Mouse (Mus musculus): ENCODE data around the gene Sertad4. TPM values are rescaled to one million over a fixed set of nuclear protein-coding genes. Genes with fewer than 3 reads are reported as not detected.

Gene Sertad4
- 10.0 and 20.0 TPM in 2 replicates for polyA plus RNA-seq (2015; fragmentation: Nextera tagmentation; extraction: Ambion mirVana)

- Histone ChIP-seq H3K27ac (ENCODE audit: low read length) (peak within 1 kb of the TSS; percentile 93), H3K9me3 (ENCODE audit: low read length) (no peaks in the 10 kb centered on the region), H3K36me3 (ENCODE audit: insufficient read depth, low read length) (no peaks in the 10 kb centered on the region), H3K27me3 (ENCODE audit: insufficient read depth, low read length) (peaks cover 9% of the 10 kb centered on the region), H3K4me2 (replicated peaks; ENCODE audit: low read depth, low read length) (peak within 1 kb of the TSS; percentile 93), H3K4me1 (ENCODE audit: insufficient read depth, low read length) (peaks cover 38% of the 10 kb centered on the region), H3K9ac (replicated peaks; ENCODE audit: low read length) (peak within 1 kb of the TSS; percentile 91), H3K4me3 (ENCODE audit: low read length) (peak within 1 kb of the TSS; percentile 80)
- under 1% methylated on average over 57 of the region's 75 CpGs for WGBS
- ATAC-seq (ENCODE audit: low FRiP score, low TSS enrichment): peak; percentile 82
Measured at GRCm38 (mm10) chr1:192855474-192856230, at the start of gene Sertad4. Gene Sertad4, minus strand, starts transcription at chr1:192855756.

- no peaks in the 10 kb centered on the region for H3K27me3 ChIP-seq (ENCODE audit: insufficient read depth, low read length)
- H3K27ac ChIP-seq (ENCODE audit: low read length): 0 out of 2 replicates have a peak overlapping the region, but pooled peaks have one; percentile 50
- no peaks in the 10 kb centered on the region for H3K9me3 ChIP-seq (ENCODE audit: low read length)
- peaks cover 15% of the 10 kb centered on the region for H3K4me1 ChIP-seq (ENCODE audit: insufficient read depth, low read length)
- no peak overlapping the region for H3K9ac ChIP-seq (replicated peaks; ENCODE audit: low read length)
- no peak for ATAC-seq (ENCODE audit: low FRiP score, low TSS enrichment)
- 49% methylated on average over 2 of the region's 2 CpGs for WGBS
- no peak overlapping the region for H3K4me3 ChIP-seq (ENCODE audit: low read length)
- no peak overlapping the region for H3K4me2 ChIP-seq (replicated peaks; ENCODE audit: low read depth, low read length)
- no peaks in the 10 kb centered on the region for H3K36me3 ChIP-seq (ENCODE audit: insufficient read depth, low read length)
Measured at GRCm38 (mm10) chr1:192901516-192901915, 46.0 kb upstream of the Sertad4 start.

GRCm38 (mm10) chr1:192900913-192901312 lies 45.4 kb upstream of the Sertad4 start:
- Histone ChIP-seq H3K4me3 (ENCODE audit: low read length) (no peak overlapping the region), H3K27ac (ENCODE audit: low read length) (peak overlapping the region; percentile 76), H3K9ac (replicated peaks; ENCODE audit: low read length) (no peak overlapping the region), H3K9me3 (ENCODE audit: low read length) (no peaks in the 10 kb centered on the region), H3K4me1 (ENCODE audit: insufficient read depth, low read length) (peaks cover 15% of the 10 kb centered on the region), H3K27me3 (ENCODE audit: insufficient read depth, low read length) (no peaks in the 10 kb centered on the region), H3K36me3 (ENCODE audit: insufficient read depth, low read length) (no peaks in the 10 kb centered on the region), H3K4me2 (replicated peaks; ENCODE audit: low read depth, low read length) (no peak overlapping the region)
- WGBS: 18% methylated on average over 3 of the region's 3 CpGs
- peak; percentile 74 for ATAC-seq (ENCODE audit: low FRiP score, low TSS enrichment)

DNA sequence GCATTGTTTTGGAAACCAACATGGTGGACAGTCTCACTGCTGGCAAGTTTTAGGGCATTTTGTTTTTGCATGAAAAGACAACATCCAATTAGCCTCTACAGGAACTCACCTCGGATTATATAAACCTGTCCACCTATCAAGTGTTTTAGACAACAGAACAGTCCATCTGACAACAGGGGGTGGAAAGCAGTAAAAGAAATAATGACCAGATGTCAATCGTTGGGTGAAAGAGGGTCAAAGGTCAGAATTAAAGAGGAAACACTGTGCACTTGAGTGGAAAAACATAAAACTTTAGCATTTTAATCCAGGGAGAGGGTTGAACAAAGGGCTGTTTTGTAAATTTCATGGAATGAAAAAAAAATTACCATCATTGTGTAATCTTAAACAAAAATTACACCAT lies 43.2 kb upstream of the Sertad4 start:
- Histone ChIP-seq H3K4me3 (ENCODE audit: low read length) (no peak overlapping the region), H3K27me3 (ENCODE audit: insufficient read depth, low read length) (no peaks in the 10 kb centered on the region), H3K36me3 (ENCODE audit: insufficient read depth, low read length) (no peaks in the 10 kb centered on the region), H3K9ac (replicated peaks; ENCODE audit: low read length) (no peak overlapping the region), H3K27ac (ENCODE audit: low read length) (no peak overlapping the region), H3K9me3 (ENCODE audit: low read length) (no peaks in the 10 kb centered on the region), H3K4me2 (replicated peaks; ENCODE audit: low read depth, low read length) (no peak overlapping the region), H3K4me1 (ENCODE audit: insufficient read depth, low read length) (peaks cover 15% of the 10 kb centered on the region)
- 17% methylated on average over 2 of the region's 2 CpGs for WGBS
- ATAC-seq (ENCODE audit: low FRiP score, low TSS enrichment): no peak

DNA sequence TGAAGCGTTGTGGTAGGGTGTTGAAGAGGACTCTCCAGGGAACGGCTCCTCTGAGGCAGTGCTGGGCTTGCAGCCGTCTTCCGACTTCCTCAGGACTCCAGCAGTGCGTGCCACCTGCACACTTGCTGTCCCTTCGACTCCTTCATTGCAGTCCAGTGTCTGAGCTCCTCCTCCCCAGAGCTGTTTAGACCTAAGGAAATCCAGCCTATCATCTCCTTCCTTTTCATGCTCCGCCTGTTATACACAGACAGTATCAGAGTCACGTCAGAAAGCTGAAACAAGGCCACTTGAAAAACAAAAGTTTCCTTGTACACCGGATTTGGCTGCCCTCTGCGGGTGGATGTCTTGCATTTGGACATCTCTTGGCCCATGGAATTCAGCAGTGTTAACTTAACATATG lies 41.7 kb upstream of the Sertad4 start:
- Histone ChIP-seq H3K9ac (replicated peaks; ENCODE audit: low read length) (no peak overlapping the region), H3K27me3 (ENCODE audit: insufficient read depth, low read length) (no peaks in the 10 kb centered on the region), H3K4me1 (ENCODE audit: insufficient read depth, low read length) (peaks cover 15% of the 10 kb centered on the region), H3K4me2 (replicated peaks; ENCODE audit: low read depth, low read length) (no peak overlapping the region), H3K36me3 (ENCODE audit: insufficient read depth, low read length) (no peaks in the 10 kb centered on the region), H3K9me3 (ENCODE audit: low read length) (no peaks in the 10 kb centered on the region), H3K27ac (ENCODE audit: low read length) (no peak overlapping the region), H3K4me3 (ENCODE audit: low read length) (no peak overlapping the region)
- peak; percentile 59; the same call in 1 of the 2 replicates for ATAC-seq (ENCODE audit: low FRiP score, low TSS enrichment)
- 58% methylated on average over 10 of the region's 10 CpGs for WGBS

DNA sequence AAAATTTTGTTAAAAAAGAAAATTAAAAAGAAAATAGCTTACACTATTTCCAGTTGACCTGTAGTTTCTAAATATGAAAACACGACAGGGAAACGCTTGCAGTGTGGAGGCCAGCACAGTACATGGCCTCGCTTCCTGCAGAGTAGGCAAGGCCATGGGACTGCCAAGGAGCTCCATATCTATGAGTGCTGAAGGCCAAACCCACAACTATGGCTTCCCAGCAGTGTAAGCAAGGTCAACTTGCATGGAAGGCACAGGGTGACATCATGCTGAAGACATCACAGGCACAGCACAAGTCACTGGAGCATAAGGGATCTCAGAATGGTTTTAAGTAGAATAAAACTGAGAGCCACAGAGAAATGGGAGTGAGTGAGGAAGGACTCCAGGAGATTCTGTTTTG lies 40.5 kb upstream of the Sertad4 start:
- H3K36me3 ChIP-seq (ENCODE audit: insufficient read depth, low read length): no peaks in the 10 kb centered on the region
- no peak overlapping the region for H3K9ac ChIP-seq (replicated peaks; ENCODE audit: low read length)
- H3K27ac ChIP-seq (ENCODE audit: low read length): no peak overlapping the region
- peaks cover 9% of the 10 kb centered on the region for H3K4me1 ChIP-seq (ENCODE audit: insufficient read depth, low read length)
- H3K4me2 ChIP-seq (replicated peaks; ENCODE audit: low read depth, low read length): no peak overlapping the region
- no peaks in the 10 kb centered on the region for H3K27me3 ChIP-seq (ENCODE audit: insufficient read depth, low read length)
- ATAC-seq (ENCODE audit: low FRiP score, low TSS enrichment): no peak
- H3K4me3 ChIP-seq (ENCODE audit: low read length): no peak overlapping the region
- H3K9me3 ChIP-seq (ENCODE audit: low read length): no peaks in the 10 kb centered on the region
- 87% methylated on average over 3 of the region's 3 CpGs for WGBS

GRCm38 (mm10) chr1:192890716-192891115 lies 35.2 kb upstream of the Sertad4 start:
- Histone ChIP-seq H3K9me3 (ENCODE audit: low read length) (no peaks in the 10 kb centered on the region), H3K4me1 (ENCODE audit: insufficient read depth, low read length) (no peaks in the 10 kb centered on the region), H3K9ac (replicated peaks; ENCODE audit: low read length) (no peak overlapping the region), H3K4me2 (replicated peaks; ENCODE audit: low read depth, low read length) (no peak overlapping the region), H3K4me3 (ENCODE audit: low read length) (no peak overlapping the region), H3K27me3 (ENCODE audit: insufficient read depth, low read length) (no peaks in the 10 kb centered on the region), H3K36me3 (ENCODE audit: insufficient read depth, low read length) (no peaks in the 10 kb centered on the region), H3K27ac (ENCODE audit: low read length) (no peak overlapping the region)
- 57% methylated on average over 3 of the region's 3 CpGs for WGBS
- no peak for ATAC-seq (ENCODE audit: low FRiP score, low TSS enrichment)

GRCm38 (mm10) chr1:192882617-192883295 lies 27.2 kb upstream of the Sertad4 start:
- no peak overlapping the region for H3K4me2 ChIP-seq (replicated peaks; ENCODE audit: low read depth, low read length)
- H3K9ac ChIP-seq (replicated peaks; ENCODE audit: low read length): no peak overlapping the region
- H3K27ac ChIP-seq (ENCODE audit: low read length): no peak overlapping the region
- H3K27me3 ChIP-seq (ENCODE audit: insufficient read depth, low read length): no peaks in the 10 kb centered on the region
- WGBS: 60% methylated on average over 2 of the region's 2 CpGs
- no peaks in the 10 kb centered on the region for H3K36me3 ChIP-seq (ENCODE audit: insufficient read depth, low read length)
- ATAC-seq (ENCODE audit: low FRiP score, low TSS enrichment): no peak
- H3K4me1 ChIP-seq (ENCODE audit: insufficient read depth, low read length): peaks cover 7% of the 10 kb centered on the region
- H3K4me3 ChIP-seq (ENCODE audit: low read length): no peak overlapping the region
- H3K9me3 ChIP-seq (ENCODE audit: low read length): no peaks in the 10 kb centered on the region

DNA sequence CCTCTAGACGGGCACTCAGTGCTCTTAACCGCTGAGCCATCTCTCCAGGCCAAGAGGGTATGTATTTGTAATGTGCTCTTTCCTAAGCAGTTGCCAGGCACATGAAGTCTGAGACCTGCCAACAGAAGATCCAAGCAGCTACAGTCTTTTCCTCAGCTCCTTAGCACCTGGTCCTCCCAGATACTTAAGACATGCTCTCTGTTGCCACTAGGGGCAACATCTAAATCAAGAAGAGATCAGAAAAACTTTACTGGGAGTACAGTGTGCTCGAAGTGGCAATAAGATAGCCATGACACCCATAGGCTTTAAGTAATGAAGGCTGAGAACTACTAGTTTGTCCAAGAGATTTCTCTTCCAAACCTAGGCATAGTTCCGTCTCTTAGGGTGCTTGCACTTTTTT lies 24.6 kb upstream of the Sertad4 start:
- Histone ChIP-seq H3K9me3 (ENCODE audit: low read length) (no peaks in the 10 kb centered on the region), H3K27ac (ENCODE audit: low read length) (no peak overlapping the region), H3K9ac (replicated peaks; ENCODE audit: low read length) (no peak overlapping the region), H3K27me3 (ENCODE audit: insufficient read depth, low read length) (no peaks in the 10 kb centered on the region), H3K4me2 (replicated peaks; ENCODE audit: low read depth, low read length) (no peak overlapping the region), H3K36me3 (ENCODE audit: insufficient read depth, low read length) (no peaks in the 10 kb centered on the region), H3K4me1 (ENCODE audit: insufficient read depth, low read length) (peaks cover 7% of the 10 kb centered on the region), H3K4me3 (ENCODE audit: low read length) (no peak overlapping the region)
- ATAC-seq (ENCODE audit: low FRiP score, low TSS enrichment): no peak
- WGBS: 78% methylated on average over 4 of the region's 4 CpGs

DNA sequence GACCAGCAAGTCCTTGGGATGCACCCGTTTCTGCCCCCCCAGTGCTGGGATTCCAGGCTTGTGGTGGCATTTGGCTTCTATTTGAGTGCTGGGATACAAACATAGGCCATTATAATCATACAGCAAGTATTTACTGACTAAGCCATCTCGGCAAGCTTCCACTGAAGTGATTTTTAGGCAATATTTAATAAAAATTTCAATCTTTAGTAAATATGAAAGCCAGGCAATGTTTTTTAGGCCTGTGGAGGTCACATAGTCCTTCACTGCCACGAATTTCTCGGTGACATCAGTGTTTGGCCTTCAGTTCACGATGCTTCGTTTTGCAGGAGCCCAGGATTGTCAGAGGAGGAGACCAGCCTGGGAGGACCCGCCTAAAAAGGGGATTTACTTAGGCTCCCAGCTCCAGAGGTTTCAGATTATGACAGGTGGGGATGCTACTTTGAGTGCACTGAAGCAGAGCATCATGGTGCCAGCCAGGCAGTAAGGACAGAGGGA lies 23.6 kb upstream of the Sertad4 start:
- no peak overlapping the region for H3K4me2 ChIP-seq (replicated peaks; ENCODE audit: low read depth, low read length)
- ATAC-seq (ENCODE audit: low FRiP score, low TSS enrichment): no peak
- H3K9ac ChIP-seq (replicated peaks; ENCODE audit: low read length): no peak overlapping the region
- no peak overlapping the region for H3K27ac ChIP-seq (ENCODE audit: low read length)
- H3K9me3 ChIP-seq (ENCODE audit: low read length): no peaks in the 10 kb centered on the region
- H3K4me3 ChIP-seq (ENCODE audit: low read length): no peak overlapping the region
- WGBS: 84% methylated on average over 7 of the region's 7 CpGs
- H3K27me3 ChIP-seq (ENCODE audit: insufficient read depth, low read length): no peaks in the 10 kb centered on the region
- peaks cover 5% of the 10 kb centered on the region for H3K4me1 ChIP-seq (ENCODE audit: insufficient read depth, low read length)
- no peaks in the 10 kb centered on the region for H3K36me3 ChIP-seq (ENCODE audit: insufficient read depth, low read length)
